11 mouse cellular contexts compared by ENCODE assay signal in genomic region chr16:84956690-84957089, GRCm38 (mm10).
DNase-seq lines count a peak whose midpoint lies in the region; ATAC-seq and TF ChIP-seq lines count a peak whose summit lies in the region.
"Had no signal": no experiment of that assay in that cellular context is flagged by ENCODE, and none has a peak within 500 bp of the region (broad histone marks: within the 10 kb centered on the region; RNA-seq: fewer than 3 reads in every experiment).

No protein-coding gene starts in this region.

- DNase-seq in heart, adult 11 months, result peak; percentile 81
- DNase-seq in heart, postnatal 10 days, result no peak
- peak; percentile 65 for DNase-seq in layer of hippocampus, adult 9-11 months
- DNase-seq in layer of hippocampus, adult 18-20 months (ENCODE audit: low spot score in 2 of 2), result no peak
- DNase-seq in midbrain, postnatal 0 days (ENCODE audit: low spot score), result no peak
- no peak for DNase-seq in right cerebral cortex, adult 2 months (ENCODE audit: low spot score in 2 of 2)
- DNase-seq: kidney, postnatal 14 days; lung, adult 18-20 months had no signal

- no peak overlapping the region for H3K4me3 ChIP-seq in forebrain, embryonic 16.5 days (replicated peaks; ENCODE audit: low read length)
- H3K4me3 ChIP-seq in midbrain, postnatal 0 days (ENCODE audit: low read depth, low read length), result no peak overlapping the region
- H3K4me3 ChIP-seq: embryonic facial prominence, embryonic 12.5 days had no signal

- 84% methylated on average over 2 of the region's 2 CpGs for WGBS in forebrain, embryonic 16.5 days
- 90% methylated on average over 2 of the region's 2 CpGs for WGBS in midbrain, postnatal 0 days

- TF ChIP-seq CTCF in midbrain, postnatal 0 days (IDR thresholded peaks at IDR 0.05), result no peak

- H3K9me3 ChIP-seq in forebrain, embryonic 16.5 days (ENCODE audit: control insufficient read depth, low read length), result no peaks in the 10 kb centered on the region
- no peaks in the 10 kb centered on the region for H3K9me3 ChIP-seq in midbrain, postnatal 0 days (ENCODE audit: low read length)
- H3K9me3 ChIP-seq: embryonic facial prominence, embryonic 12.5 days had no signal

- H3K9ac ChIP-seq in forebrain, embryonic 16.5 days (replicated peaks; ENCODE audit: low read depth, low read length), result no peak overlapping the region
- H3K9ac ChIP-seq in midbrain, postnatal 0 days (replicated peaks; ENCODE audit: low read length, poor library complexity, severe bottlenecking), result no peak overlapping the region
- H3K9ac ChIP-seq: embryonic facial prominence, embryonic 12.5 days had no signal

- intact Hi-C loops in heart, postnatal 10 days (cut with DNase I), result loop anchor here (10.0 kb wide), 1 partner anchor 478 kb away; no protein-coding TSS in a partner anchor

- H3K27ac ChIP-seq in forebrain, embryonic 16.5 days (ENCODE audit: low read length), result peak overlapping the region; percentile 33
- H3K27ac ChIP-seq in midbrain, postnatal 0 days (ENCODE audit: low read depth, low read length), result 0 out of 2 replicates have a peak overlapping the region, but pooled peaks have one; percentile 13
- H3K27ac ChIP-seq: embryonic facial prominence, embryonic 12.5 days had no signal

- peak; percentile 9; the same call in 1 of the 2 replicates for ATAC-seq in forebrain, embryonic 16.5 days
- ATAC-seq in midbrain, postnatal 0 days (ENCODE audit: low FRiP score), result 0 out of 2 replicates have a peak, but pooled peaks have one; percentile 21
- ATAC-seq in megakaryocyte progenitor cell, adult 5-6 weeks (replicated peaks; ENCODE audit: poor library complexity), result no peak

- H3K27me3 ChIP-seq in forebrain, embryonic 16.5 days (replicated peaks; ENCODE audit: control insufficient read depth, insufficient read depth, low read length), result no peaks in the 10 kb centered on the region
- no peaks in the 10 kb centered on the region for H3K27me3 ChIP-seq in midbrain, postnatal 0 days (ENCODE audit: insufficient read depth, low read length)
- H3K27me3 ChIP-seq: embryonic facial prominence, embryonic 12.5 days had no signal

- peaks cover 11% of the 10 kb centered on the region for H3K4me1 ChIP-seq in forebrain, embryonic 16.5 days (replicated peaks; ENCODE audit: control insufficient read depth, insufficient read depth, low read length)
- H3K4me1 ChIP-seq in midbrain, postnatal 0 days (ENCODE audit: insufficient read depth, low read length), result peaks cover 4% of the 10 kb centered on the region; the same call in 1 of the 2 replicates
- H3K4me1 ChIP-seq: embryonic facial prominence, embryonic 12.5 days had no signal

- no peak overlapping the region for H3K4me2 ChIP-seq in forebrain, embryonic 16.5 days (ENCODE audit: low read length)
- H3K4me2 ChIP-seq in midbrain, postnatal 0 days (ENCODE audit: low read depth, low read length, poor library complexity, severe bottlenecking), result no peak overlapping the region
- H3K4me2 ChIP-seq: embryonic facial prominence, embryonic 12.5 days had no signal

- peaks cover 27% of the 10 kb centered on the region for H3K36me3 ChIP-seq in forebrain, embryonic 16.5 days (ENCODE audit: control insufficient read depth, insufficient read depth)
- H3K36me3 ChIP-seq in midbrain, postnatal 0 days (ENCODE audit: insufficient read depth, low read length), result peaks cover 26% of the 10 kb centered on the region

Comparison
In these comparisons a context has a peak if more than half of its experiments do, and no peak if none do; other contexts are left out.
1. DNase-seq: peak in heart, adult 11 months (single experiment) and layer of hippocampus, adult 9-11 months (single experiment); none in heart, postnatal 10 days (0 of 2), layer of hippocampus, adult 18-20 months (0 of 2), midbrain, postnatal 0 days (single experiment) and right cerebral cortex, adult 2 months (0 of 2).